Mouse (Mus musculus) embryo, embryonic 10 days (tissue): ENCODE results near the gene Ccdc60.
"Not testable (repeated sequence)": the region's sequence is repeated elsewhere in the genome, so short reads cannot be mapped to it uniquely, and the experiment has no call there.

Source experiments
- DNase-seq: peaks from one replicate; pipeline ENCODE4 v3.0.0-alpha.2; 2015; ENCODE audit warnings: low spot score

The Ccdc60 gene

GRCm38 (mm10) chr5:116288849-116289570 is at the start of gene Ccdc60:
Gene Ccdc60, minus strand, starts transcription at chr5:116288985.
- DNase-seq = peak; percentile 89

GRCm38 (mm10) chr5:116336191-116336590 is 47.4 kb upstream of the Ccdc60 start:
- no peak for DNase-seq

- no peak for DNase-seq
These were observed 40.1 kb upstream of the Ccdc60 start for GRCm38 (mm10) chr5:116328911-116329310.

GRCm38 (mm10) chr5:116323401-116323800 is 34.6 kb upstream of the Ccdc60 start:
- no peak for DNase-seq

- DNase-seq = peak; percentile 61
These were observed 33.7 kb upstream of the Ccdc60 start for GRCm38 (mm10) chr5:116322365-116323027.

GRCm38 (mm10) chr5:116313711-116314110 is 24.9 kb upstream of the Ccdc60 start:
- no peak for DNase-seq

- DNase-seq = no peak
These were observed 23.4 kb upstream of the Ccdc60 start for GRCm38 (mm10) chr5:116312111-116312737.

- DNase-seq = no peak
These were observed 22.9 kb upstream of the Ccdc60 start for GRCm38 (mm10) chr5:116311636-116312035.

GRCm38 (mm10) chr5:116309383-116309801 is 20.6 kb upstream of the Ccdc60 start:
- DNase-seq = no peak

GRCm38 (mm10) chr5:116305557-116305956 is 16.8 kb upstream of the Ccdc60 start:
- no peak for DNase-seq

- not testable (repeated sequence) for DNase-seq
These were observed 16.4 kb upstream of the Ccdc60 start for GRCm38 (mm10) chr5:116305146-116305545.

GRCm38 (mm10) chr5:116300984-116301383 is 12.2 kb upstream of the Ccdc60 start:
- no peak for DNase-seq

GRCm38 (mm10) chr5:116293501-116293900 is 4.7 kb upstream of the Ccdc60 start:
- no peak for DNase-seq

- DNase-seq = no peak
These were observed 1.8 kb upstream of the Ccdc60 start for GRCm38 (mm10) chr5:116290584-116290983.

- peak; percentile 46 for DNase-seq
These were observed 1.1 kb upstream of the Ccdc60 start for GRCm38 (mm10) chr5:116289897-116290296.

GRCm38 (mm10) chr5:116288183-116288582 is 602 bp downstream of the Ccdc60 start:
- DNase-seq = no peak

GRCm38 (mm10) chr5:116285532-116286176 is 3.1 kb downstream of the Ccdc60 start:
- no peak for DNase-seq

- DNase-seq = no peak
These were observed 8.3 kb downstream of the Ccdc60 start for GRCm38 (mm10) chr5:116280518-116280917.

- no peak for DNase-seq
These were observed 10.3 kb downstream of the Ccdc60 start for GRCm38 (mm10) chr5:116278436-116278918.

- DNase-seq = no peak
These were observed 10.8 kb downstream of the Ccdc60 start for GRCm38 (mm10) chr5:116277951-116278350.

- DNase-seq = no peak
These were observed 14.0 kb downstream of the Ccdc60 start for GRCm38 (mm10) chr5:116274818-116275217.

- DNase-seq = no peak
These were observed 14.4 kb downstream of the Ccdc60 start for GRCm38 (mm10) chr5:116274365-116274764.
